Mouse (Mus musculus): ENCODE results near the gene 4930583I09Rik. TPM values are rescaled to one million over a fixed set of nuclear protein-coding genes. Genes with fewer than 3 reads are reported as not detected.

4930583I09Rik gene
- not detected in 2 replicates for polyA plus RNA-seq (2016; fragmentation: Nextera tagmentation; extraction: Ambion mirVana)

GRCm38 (mm10) chr17:64835928-64836327, at the start of gene 4930583I09Rik:
Gene 4930583I09Rik (minus strand): TSS chr17:64836071.
- 53% methylated on average over 6 of the region's 6 CpGs for WGBS (ENCODE audit: insufficient replicate concordance)
- Histone ChIP-seq H3K9ac (no peak within 1 kb of the TSS), H3K4me3 (no peak within 1 kb of the TSS), H3K9me3 (replicated peaks) (no peaks in the 10 kb centered on the region), H3K36me3 (no peaks in the 10 kb centered on the region), H3K27ac (no peak within 1 kb of the TSS), H3K4me1 (no peaks in the 10 kb centered on the region), H3K27me3 (replicated peaks) (no peaks in the 10 kb centered on the region), H3K4me2 (no peak within 1 kb of the TSS)
- no peak for ATAC-seq

GRCm38 (mm10) chr17:64876111-64876510, 40.2 kb upstream of the 4930583I09Rik start:
- no peak overlapping the region for H3K27ac ChIP-seq
- H3K4me2 ChIP-seq: no peak overlapping the region
- H3K27me3 ChIP-seq (replicated peaks): no peaks in the 10 kb centered on the region
- no peak for ATAC-seq
- H3K9me3 ChIP-seq (replicated peaks): no peaks in the 10 kb centered on the region
- H3K4me1 ChIP-seq: no peaks in the 10 kb centered on the region
- H3K9ac ChIP-seq: no peak overlapping the region
- WGBS (ENCODE audit: insufficient replicate concordance): 79% methylated on average over 12 of the region's 12 CpGs
- no peaks in the 10 kb centered on the region for H3K36me3 ChIP-seq
- no peak overlapping the region for H3K4me3 ChIP-seq

GRCm38 (mm10) chr17:64873651-64874072, 37.8 kb upstream of the 4930583I09Rik start:
- no peak overlapping the region for H3K4me3 ChIP-seq
- H3K4me2 ChIP-seq: no peak overlapping the region
- H3K9ac ChIP-seq: no peak overlapping the region
- no peaks in the 10 kb centered on the region for H3K4me1 ChIP-seq
- no peak for ATAC-seq
- H3K27ac ChIP-seq: no peak overlapping the region
- H3K36me3 ChIP-seq: no peaks in the 10 kb centered on the region
- no peaks in the 10 kb centered on the region for H3K27me3 ChIP-seq (replicated peaks)
- no peaks in the 10 kb centered on the region for H3K9me3 ChIP-seq (replicated peaks)
- WGBS (ENCODE audit: insufficient replicate concordance): 37% methylated on average over 4 of the region's 4 CpGs

- no peaks in the 10 kb centered on the region for H3K9me3 ChIP-seq (replicated peaks)
- H3K27me3 ChIP-seq (replicated peaks): no peaks in the 10 kb centered on the region
- no peak overlapping the region for H3K9ac ChIP-seq
- 0 out of 2 replicates have a peak, but pooled peaks cover 4% of the 10 kb centered on the region for H3K4me1 ChIP-seq
- H3K4me3 ChIP-seq: no peak overlapping the region
- H3K4me2 ChIP-seq: no peak overlapping the region
- ATAC-seq: no peak
- H3K36me3 ChIP-seq: no peaks in the 10 kb centered on the region
- 24% methylated on average over 4 of the region's 4 CpGs for WGBS (ENCODE audit: insufficient replicate concordance)
- no peak overlapping the region for H3K27ac ChIP-seq
Observed at GRCm38 (mm10) chr17:64863817-64864216, 27.9 kb upstream of the 4930583I09Rik start.

GRCm38 (mm10) chr17:64860963-64861362, 25.1 kb upstream of the 4930583I09Rik start:
- no peaks in the 10 kb centered on the region for H3K27me3 ChIP-seq (replicated peaks)
- H3K9me3 ChIP-seq (replicated peaks): no peaks in the 10 kb centered on the region
- H3K4me2 ChIP-seq: no peak overlapping the region
- 37% methylated on average over 3 of the region's 3 CpGs for WGBS (ENCODE audit: insufficient replicate concordance)
- H3K4me1 ChIP-seq: 0 out of 2 replicates have a peak, but pooled peaks cover 5% of the 10 kb centered on the region
- H3K27ac ChIP-seq: no peak overlapping the region
- H3K36me3 ChIP-seq: no peaks in the 10 kb centered on the region
- no peak overlapping the region for H3K9ac ChIP-seq
- no peak for ATAC-seq
- no peak overlapping the region for H3K4me3 ChIP-seq

- Histone ChIP-seq H3K9me3 (replicated peaks) (no peaks in the 10 kb centered on the region), H3K9ac (no peak overlapping the region), H3K27me3 (replicated peaks) (no peaks in the 10 kb centered on the region), H3K36me3 (no peaks in the 10 kb centered on the region), H3K27ac (no peak overlapping the region), H3K4me1 (0 out of 2 replicates have a peak, but pooled peaks cover 5% of the 10 kb centered on the region), H3K4me2 (no peak overlapping the region), H3K4me3 (no peak overlapping the region)
- ATAC-seq: no peak
- 20% methylated on average over 6 of the region's 6 CpGs for WGBS (ENCODE audit: insufficient replicate concordance)
Observed at GRCm38 (mm10) chr17:64858848-64859247, 23.0 kb upstream of the 4930583I09Rik start.

GRCm38 (mm10) chr17:64848031-64848430, 12.2 kb upstream of the 4930583I09Rik start:
- no peak overlapping the region for H3K9ac ChIP-seq
- no peaks in the 10 kb centered on the region for H3K27me3 ChIP-seq (replicated peaks)
- H3K4me3 ChIP-seq: no peak overlapping the region
- H3K9me3 ChIP-seq (replicated peaks): no peaks in the 10 kb centered on the region
- no peaks in the 10 kb centered on the region for H3K36me3 ChIP-seq
- ATAC-seq: no peak
- H3K4me2 ChIP-seq: no peak overlapping the region
- no peak overlapping the region for H3K27ac ChIP-seq
- H3K4me1 ChIP-seq: no peaks in the 10 kb centered on the region
- 51% methylated on average over 4 of the region's 4 CpGs for WGBS (ENCODE audit: insufficient replicate concordance)

- Histone ChIP-seq H3K27ac (no peak overlapping the region), H3K36me3 (no peaks in the 10 kb centered on the region), H3K9me3 (replicated peaks) (no peaks in the 10 kb centered on the region), H3K4me3 (no peak overlapping the region), H3K4me1 (no peaks in the 10 kb centered on the region), H3K27me3 (replicated peaks) (no peaks in the 10 kb centered on the region), H3K9ac (no peak overlapping the region), H3K4me2 (no peak overlapping the region)
- ATAC-seq: no peak
- 52% methylated on average over 1 of the region's 1 CpGs for WGBS (ENCODE audit: insufficient replicate concordance)
Observed at GRCm38 (mm10) chr17:64846654-64847053, 10.8 kb upstream of the 4930583I09Rik start.

GRCm38 (mm10) chr17:64836892-64837291, 1.0 kb upstream of the 4930583I09Rik start:
- no peak for ATAC-seq
- no peaks in the 10 kb centered on the region for H3K4me1 ChIP-seq
- H3K36me3 ChIP-seq: no peaks in the 10 kb centered on the region
- H3K27me3 ChIP-seq (replicated peaks): no peaks in the 10 kb centered on the region
- no peak overlapping the region for H3K27ac ChIP-seq
- no peak overlapping the region for H3K4me3 ChIP-seq
- H3K9ac ChIP-seq: no peak overlapping the region
- WGBS (ENCODE audit: insufficient replicate concordance): 21% methylated on average over 7 of the region's 7 CpGs
- no peak overlapping the region for H3K4me2 ChIP-seq
- no peaks in the 10 kb centered on the region for H3K9me3 ChIP-seq (replicated peaks)

- ATAC-seq: no peak
Observed at GRCm38 (mm10) chr17:64836352-64836751, 481 bp upstream of the 4930583I09Rik start.

GRCm38 (mm10) chr17:64833906-64834490, 1.9 kb downstream of the 4930583I09Rik start:
- Histone ChIP-seq H3K27me3 (replicated peaks) (no peaks in the 10 kb centered on the region), H3K36me3 (no peaks in the 10 kb centered on the region), H3K4me2 (no peak overlapping the region), H3K9me3 (replicated peaks) (no peaks in the 10 kb centered on the region), H3K4me1 (no peaks in the 10 kb centered on the region), H3K27ac (no peak overlapping the region), H3K9ac (no peak overlapping the region), H3K4me3 (no peak overlapping the region)
- 59% methylated on average over 7 of the region's 7 CpGs for WGBS (ENCODE audit: insufficient replicate concordance)
- ATAC-seq: no peak

More at GRCm38 (mm10) chr17:64836352-64836751, 481 bp upstream of the 4930583I09Rik start:
- Histone ChIP-seq H3K9ac (no peak overlapping the region), H3K4me2 (no peak overlapping the region), H3K4me1 (no peaks in the 10 kb centered on the region), H3K27ac (no peak overlapping the region), H3K9me3 (replicated peaks) (no peaks in the 10 kb centered on the region), H3K4me3 (no peak overlapping the region), H3K36me3 (no peaks in the 10 kb centered on the region), H3K27me3 (replicated peaks) (no peaks in the 10 kb centered on the region)
- WGBS (ENCODE audit: insufficient replicate concordance): 76% methylated on average over 10 of the region's 10 CpGs

- WGBS (ENCODE audit: insufficient replicate concordance): 81% methylated on average over 2 of the region's 2 CpGs
- Histone ChIP-seq H3K9me3 (replicated peaks) (no peaks in the 10 kb centered on the region), H3K4me2 (no peak overlapping the region), H3K27ac (no peak overlapping the region), H3K4me1 (no peaks in the 10 kb centered on the region), H3K9ac (no peak overlapping the region), H3K27me3 (replicated peaks) (no peaks in the 10 kb centered on the region), H3K4me3 (no peak overlapping the region), H3K36me3 (no peaks in the 10 kb centered on the region)
- ATAC-seq: no peak
Observed at GRCm38 (mm10) chr17:64833071-64833470, 2.8 kb downstream of the 4930583I09Rik start.

- Histone ChIP-seq H3K36me3 (no peaks in the 10 kb centered on the region), H3K9ac (no peak overlapping the region), H3K27ac (no peak overlapping the region), H3K4me1 (no peaks in the 10 kb centered on the region), H3K9me3 (replicated peaks) (no peaks in the 10 kb centered on the region), H3K4me2 (no peak overlapping the region), H3K27me3 (replicated peaks) (no peaks in the 10 kb centered on the region), H3K4me3 (no peak overlapping the region)
- ATAC-seq: no peak
- 75% methylated on average over 5 of the region's 5 CpGs for WGBS (ENCODE audit: insufficient replicate concordance)
Observed at GRCm38 (mm10) chr17:64827482-64827881, 8.4 kb downstream of the 4930583I09Rik start.

All from liver, embryonic 12.5 days (tissue).